22 mouse cellular contexts compared by ENCODE assay signal in genomic region chr3:121221987-121222386, GRCm38 (mm10). TPM values are rescaled to one million over a fixed set of nuclear protein-coding genes. Genes with fewer than 3 reads are reported as not detected.
DNase-seq lines count a peak whose midpoint lies in the region; ATAC-seq and TF ChIP-seq lines count a peak whose summit lies in the region.
"Had no signal": no experiment of that assay in that cellular context is flagged by ENCODE, and none has a peak within 500 bp of the region (broad histone marks: within the 10 kb centered on the region; RNA-seq: fewer than 3 reads in every experiment).

No protein-coding gene starts in this region.

- H3K4me2 ChIP-seq in liver, embryonic 13.5 days: 0 out of 2 replicates have a peak overlapping the region, but pooled peaks have one; percentile 3
- H3K4me2 ChIP-seq: hindbrain, embryonic 14.5 days; limb, embryonic 13.5 days; midbrain, embryonic 13.5 days; neural tube, embryonic 12.5 days had no signal

- H3K9ac ChIP-seq in heart, adult 2 months (ENCODE audit: low read depth, low read length): no peak overlapping the region
- no peak overlapping the region for H3K9ac ChIP-seq in MEL (ENCODE audit: control insufficient read depth, low read depth, low read length, poor library complexity, severe bottlenecking)
- no peak overlapping the region for H3K9ac ChIP-seq in liver, embryonic 13.5 days
- H3K9ac ChIP-seq: hindbrain, embryonic 14.5 days; limb, embryonic 13.5 days; midbrain, embryonic 13.5 days; neural tube, embryonic 12.5 days had no signal

- no peaks in the 10 kb centered on the region for H3K27me3 ChIP-seq in heart, embryonic 10.5 days (ENCODE audit: insufficient read depth, poor library complexity, severe bottlenecking)
- H3K27me3 ChIP-seq in heart, adult 2 months (ENCODE audit: control insufficient read depth, insufficient read depth, low read length): no peaks in the 10 kb centered on the region
- no peaks in the 10 kb centered on the region for H3K27me3 ChIP-seq in MEL (ENCODE audit: control insufficient read depth in 1 of 2, insufficient read depth in 2 of 2, low read length in 2 of 2)
- no peaks in the 10 kb centered on the region for H3K27me3 ChIP-seq in liver, embryonic 13.5 days
- H3K27me3 ChIP-seq: limb, embryonic 13.5 days; midbrain, embryonic 13.5 days; neural tube, embryonic 12.5 days had no signal

- intact Hi-C loops in heart, adult 2 months (cut with DNase I): no loop called here

- H3K9me3 ChIP-seq in heart, embryonic 10.5 days: no peaks in the 10 kb centered on the region
- H3K9me3 ChIP-seq in MEL (replicated peaks; ENCODE audit: insufficient read depth, low read length): no peaks in the 10 kb centered on the region
- no peaks in the 10 kb centered on the region for H3K9me3 ChIP-seq in liver, embryonic 13.5 days (replicated peaks)
- H3K9me3 ChIP-seq: embryonic facial prominence, embryonic 10.5 days; limb, embryonic 13.5 days; midbrain, embryonic 13.5 days; neural tube, embryonic 12.5 days had no signal

- H3K4me3 ChIP-seq in heart, embryonic 10.5 days: no peak overlapping the region
- H3K4me3 ChIP-seq in heart, adult 2 months: no peak overlapping the region
- no peak overlapping the region for H3K4me3 ChIP-seq in MEL (ENCODE audit: control insufficient read depth in 1 of 2, insufficient read depth in 1 of 2, low read depth in 2 of 2, low read length in 2 of 2)
- H3K4me3 ChIP-seq in liver, embryonic 13.5 days (replicated peaks): no peak overlapping the region
- H3K4me3 ChIP-seq: embryonic facial prominence, embryonic 10.5 days; erythroblast, embryonic 14.5 days; limb, embryonic 13.5 days; midbrain, embryonic 13.5 days; neural tube, embryonic 12.5 days had no signal

- no peak for TF ChIP-seq EP300 in heart, adult 2 months (IDR thresholded peaks at IDR 0.05; ENCODE audit: insufficient read depth, low read depth, low read length)
- TF ChIP-seq EP300 in MEL (IDR thresholded peaks at IDR 0.05; ENCODE audit: low read depth in 1 of 2, low read length in 2 of 2): peak; percentile 77 to 83

- TF ChIP-seq RAD21 in MEL (IDR thresholded peaks at IDR 0.05; ENCODE audit: low read depth, low read length): no peak

- no peaks in the 10 kb centered on the region for H3K79me2 ChIP-seq in heart, adult 2 months (replicated peaks; ENCODE audit: control insufficient read depth, insufficient read depth, low read length)
- no peaks in the 10 kb centered on the region for H3K79me2 ChIP-seq in MEL (ENCODE audit: control insufficient read depth, insufficient read depth, low read length, poor library complexity)

- peaks cover 23% of the 10 kb centered on the region for H3K4me1 ChIP-seq in heart, embryonic 10.5 days
- no peaks in the 10 kb centered on the region; the same call in 1 of the 2 replicates for H3K4me1 ChIP-seq in heart, adult 2 months (ENCODE audit: control insufficient read depth, insufficient read depth, low read length)
- peaks cover 0 to 16% of the 10 kb centered on the region in 2 experiments; a peak in 3 of 4 replicates for H3K4me1 ChIP-seq in MEL (ENCODE audit: control insufficient read depth in 1 of 2, insufficient read depth in 2 of 2, low read length in 2 of 2)
- H3K4me1 ChIP-seq in liver, embryonic 13.5 days (replicated peaks): peaks cover 34% of the 10 kb centered on the region
- H3K4me1 ChIP-seq: limb, embryonic 13.5 days; midbrain, embryonic 13.5 days; neural tube, embryonic 12.5 days had no signal

- TF ChIP-seq CTCF in heart, adult 2 months (IDR thresholded peaks at IDR 0.05): no peak
- no peak for TF ChIP-seq CTCF in MEL (IDR thresholded peaks at IDR 0.05 in 2 of 3, conservative IDR thresholded peaks at IDR 0.05 in 1 of 3; ENCODE audit: control insufficient read depth in 1 of 3, insufficient read depth in 1 of 3, low read depth in 2 of 3, low read length in 3 of 3, poor library complexity in 1 of 3, severe bottlenecking in 1 of 3)

- no peaks in the 10 kb centered on the region for H3K36me3 ChIP-seq in heart, embryonic 10.5 days
- H3K36me3 ChIP-seq in heart, adult 2 months (ENCODE audit: control insufficient read depth, insufficient read depth, low read length): no peaks in the 10 kb centered on the region
- H3K36me3 ChIP-seq in MEL (ENCODE audit: control insufficient read depth in 1 of 2, insufficient read depth in 2 of 2, low read length in 2 of 2): peaks cover 0 to 12% of the 10 kb centered on the region in 2 experiments; a peak in 2 of 4 replicates
- H3K36me3 ChIP-seq in liver, embryonic 13.5 days: peaks cover 76% of the 10 kb centered on the region
- H3K36me3 ChIP-seq: embryonic facial prominence, embryonic 10.5 days; limb, embryonic 13.5 days; midbrain, embryonic 13.5 days; neural tube, embryonic 12.5 days had no signal

- no peak for DNase-seq in heart, embryonic 10.5 days (ENCODE audit: low spot score)
- DNase-seq in heart, adult 2 months: no peak
- DNase-seq in MEL (ENCODE audit: low read depth, low spot score): peak; percentile 87
- DNase-seq in c-Kit-positive CD71-positive TER-119-positive erythroid progenitor cells, embryonic 14.5 days (ENCODE audit: low spot score): peak; percentile 44
- peak; percentile 34 for DNase-seq in liver, embryonic 13.5 days
- no peak for DNase-seq in cerebellum, adult 8-10 months
- no peak for DNase-seq in spleen, adult 12 weeks (ENCODE audit: low spot score)
- DNase-seq in adrenal gland, postnatal 14 days: no peak
- DNase-seq: adrenal gland, postnatal 10 days; B cell, adult 2 months; cerebellum, adult 18-20 months; kidney, adult 11 months; layer of hippocampus, postnatal 36 days; thymus, postnatal 25 days had no signal

- no peak for TF ChIP-seq POLR2A in heart, adult 2 months (IDR thresholded peaks at IDR 0.05; ENCODE audit: insufficient read depth, low read depth, low read length)
- TF ChIP-seq POLR2A in MEL (IDR thresholded peaks at IDR 0.05; ENCODE audit: control insufficient read depth in 1 of 2, insufficient read depth in 1 of 2, low read depth in 1 of 2, low read length in 2 of 2, poor library complexity in 1 of 2): no peak

- 40% methylated on average over 7 of the region's 7 CpGs for WGBS in heart, embryonic 10.5 days
- 52% methylated on average over 7 of the region's 7 CpGs for WGBS in heart, adult 2 months
- WGBS in liver, embryonic 13.5 days (ENCODE audit: insufficient replicate concordance): 35% methylated on average over 7 of the region's 7 CpGs

- peak; percentile 83 for ATAC-seq in liver, embryonic 13.5 days (ENCODE audit: low read depth)
- ATAC-seq: forebrain, embryonic 16.5 days; midbrain, embryonic 13.5 days had no signal

- H3K27ac ChIP-seq in heart, embryonic 10.5 days: peak overlapping the region; percentile 24; the same call in 1 of the 2 replicates
- no peak overlapping the region for H3K27ac ChIP-seq in heart, adult 2 months
- H3K27ac ChIP-seq in MEL (ENCODE audit: control insufficient read depth, low read depth, low read length): peak overlapping the region; percentile 81
- peak overlapping the region; percentile 67 for H3K27ac ChIP-seq in liver, embryonic 13.5 days
- H3K27ac ChIP-seq: embryonic facial prominence, embryonic 10.5 days; hindbrain, embryonic 14.5 days; limb, embryonic 13.5 days; macrophage; midbrain, embryonic 13.5 days; neural tube, embryonic 12.5 days had no signal

TF ChIP-seq in MEL, 35 proteins besides CTCF, POLR2A, EP300 and RAD21:
- no peak for TF ChIP-seq MAFK (IDR thresholded peaks at IDR 0.05; ENCODE audit: borderline replicate concordance, low read depth, low read length)
- TF ChIP-seq TCF12 (IDR thresholded peaks at IDR 0.05; ENCODE audit: low read depth, low read length): peak; percentile 61
- no peak for TF ChIP-seq JUND (IDR thresholded peaks at IDR 0.05; ENCODE audit: low read depth, low read length)
- TF ChIP-seq TAL1 (IDR thresholded peaks at IDR 0.05; ENCODE audit: low read length): peak; percentile 67
- no peak for TF ChIP-seq NRF1 (IDR thresholded peaks at IDR 0.05; ENCODE audit: insufficient read depth, low read depth, low read length, poor library complexity, severe bottlenecking)
- no peak for TF ChIP-seq GABPA (IDR thresholded peaks at IDR 0.05; ENCODE audit: low read depth, low read length)
- no peak for TF ChIP-seq SMC3 (IDR thresholded peaks at IDR 0.05; ENCODE audit: low read depth, low read length)
- no peak for TF ChIP-seq MYC (IDR thresholded peaks at IDR 0.05; ENCODE audit: low read depth, low read length)
- TF ChIP-seq USF1 (IDR thresholded peaks at IDR 0.05; ENCODE audit: low read depth, low read length): no peak
- no peak for TF ChIP-seq MEF2A (IDR thresholded peaks at IDR 0.05; ENCODE audit: extremely low read depth, insufficient replicate concordance, low read depth, low read length, poor library complexity, severe bottlenecking)
- no peak for TF ChIP-seq SIN3A (IDR thresholded peaks at IDR 0.05; ENCODE audit: low read length)
- no peak for TF ChIP-seq MAZ (IDR thresholded peaks at IDR 0.05; ENCODE audit: low read depth, low read length)
- TF ChIP-seq BHLHE40 (IDR thresholded peaks at IDR 0.05; ENCODE audit: borderline replicate concordance, low read depth, low read length): no peak
- no peak for TF ChIP-seq ELF1 (IDR thresholded peaks at IDR 0.05; ENCODE audit: low read depth, low read length)
- TF ChIP-seq MXI1 (IDR thresholded peaks at IDR 0.05; ENCODE audit: low read depth, low read length): no peak
- no peak for TF ChIP-seq POLR2AphosphoS2 (IDR thresholded peaks at IDR 0.05; ENCODE audit: low read length)
- TF ChIP-seq GATA1 (IDR thresholded peaks at IDR 0.05; ENCODE audit: low read depth, low read length): peak; percentile 77

RNA-seq across cellular contexts. Expression of gene Rwdd3, which starts 50.5 kb away (rescaled TPM):
- polyA plus RNA-seq in heart, embryonic 10.5 days (2016; fragmentation: Nextera tagmentation; extraction: Ambion mirVana): 4.0 and 5.2 TPM in 2 replicates
- total RNA-seq in heart, adult 2 months (2021): 1 to 10 TPM; 2.1 to 2.2 TPM
- polyA plus RNA-seq in heart, adult 2 months (2012; rRNA removed): 0.96 and 1.5 TPM in 2 replicates
- total RNA-seq in MEL (2012; rRNA removed): 4.1 and 4.2 TPM in 2 replicates
- polyA plus RNA-seq in MEL (2012; ENCODE audit: insufficient read depth in 1 of 2, insufficient read length in 2 of 2, low read depth in 1 of 2, low replicate concordance in 2 of 2, missing spikeins in 1 of 2): 1 to 10 TPM in 1 of 2 experiments, not detected in 1; 4.8 TPM
- polyA plus RNA-seq in liver, embryonic 13.5 days (2015; fragmentation: Nextera tagmentation; extraction: Ambion mirVana): 1.9 and 2.1 TPM in 2 replicates
- total RNA-seq in adrenal gland, postnatal 14 days (2021): 11.4 and 13.9 TPM in 2 replicates

Comparison
In these comparisons a context has a peak if more than half of its experiments do, and no peak if none do; other contexts are left out.
1. DNase-seq: peak in MEL (single experiment), c-Kit-positive CD71-positive TER-119-positive erythroid progenitor cells, embryonic 14.5 days (single experiment) and liver, embryonic 13.5 days (single experiment); none in heart, embryonic 10.5 days (single experiment), heart, adult 2 months (0 of 2), cerebellum, adult 8-10 months (single experiment), spleen, adult 12 weeks (single experiment) and adrenal gland, postnatal 14 days (single experiment).